Mouse (Mus musculus) cerebellum, adult 2 months (tissue): ENCODE results near the gene Nlrp4b. TPM values are rescaled to one million over a fixed set of nuclear protein-coding genes. Genes with fewer than 3 reads are reported as not detected.
"Not testable (repeated sequence)": the region's sequence is repeated elsewhere in the genome, so short reads cannot be mapped to it uniquely, and the experiment has no call there.

Experiments used
- DNase-seq, 2 experiments: peaks; one replicate each; pipeline ENCODE4 v3.0.0; 2021
- H3K27ac ChIP-seq: fragments of 200-500 bp; 2 replicates; pipeline ENCODE4 v1.5.1; 2012; ENCODE audit warnings: low read length, control low read depth, inconsistent platforms; ENCODE audit not compliant: insufficient read depth
- H3K27me3 ChIP-seq: fragments of 200-500 bp; 2 replicates; pipeline ENCODE4 v1.6.1; 2012; ENCODE audit warnings: inconsistent platforms, mild to moderate bottlenecking, low read length, moderate library complexity; ENCODE audit not compliant: control insufficient read depth, insufficient read depth
- H3K4me1 ChIP-seq: fragments of 200-500 bp; 2 replicates; pipeline ENCODE4 v1.6.1; 2011; ENCODE audit warnings: low read length; ENCODE audit not compliant: control insufficient read depth, insufficient read depth
- H3K4me3 ChIP-seq: fragments of 200-500 bp; replicated peaks from 2 replicates; pipeline ENCODE3; 2011; ENCODE audit warnings: mild to moderate bottlenecking, low read depth, low read length, control low read depth; ENCODE audit not compliant: insufficient read depth
- CTCF ChIP-seq: fragments of 200-500 bp; IDR thresholded peaks from 2 replicates; pipeline ENCODE4 v1.5.1; 2011; ENCODE audit warnings: low read depth, mild to moderate bottlenecking, control low read depth, low read length, moderate library complexity, borderline replicate concordance; ENCODE audit not compliant: insufficient read depth
- POLR2A ChIP-seq: fragments of 200-500 bp; IDR thresholded peaks from 2 replicates; pipeline ENCODE4 v1.6.1; 2011; ENCODE audit warnings: low read length, control low read depth, borderline replicate concordance; ENCODE audit not compliant: insufficient read depth
- WGBS: fragments of 180-500 bp; shearing (Covaris S2); methylation state at CpG from one replicate; pipeline ENCODE4 v1.1.7; 2018; 5-methylcytosine and 5-hydroxymethylcytosine counted together
- polyA plus RNA-seq: library from polyadenylated mRNA; depleted of rRNA; stranded (reverse); fragments of >200 nt; gene quantifications from 2 replicates; pipeline ENCODE4 v1.2.3, GENCODE M21; 2012; rRNA removed

Gene Nlrp4b
- not detected in 2 replicates for polyA plus RNA-seq

DNA sequence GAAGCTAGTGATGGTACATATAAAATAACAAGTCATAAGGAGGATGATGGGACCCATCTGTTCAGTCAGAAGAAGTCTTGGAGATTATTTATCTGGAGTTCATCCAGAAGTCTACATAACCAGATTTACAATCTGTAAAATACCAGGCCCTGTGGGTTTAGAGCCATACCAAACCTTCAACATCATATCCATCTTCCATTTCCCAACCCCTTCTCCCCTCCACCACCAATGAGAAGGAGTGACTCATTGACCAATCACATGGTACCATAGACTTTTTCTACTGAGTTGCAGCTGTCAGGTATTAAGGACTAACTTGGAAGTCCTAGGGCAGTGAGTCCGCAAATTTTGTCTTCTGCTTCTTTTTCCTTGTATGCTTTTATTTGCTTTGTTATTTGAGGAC, at the start of gene Nlrp4b:
TSS of gene Nlrp4b (plus strand) at position 301 of the 400 bp plus-strand sequence.
- H3K4me1 ChIP-seq: no peaks in the 10 kb centered on the region
- no peak within 1 kb of the TSS for H3K4me3 ChIP-seq
- no peak for DNase-seq
- WGBS: 94% methylated on average over 1 of the region's 1 CpGs
- H3K27me3 ChIP-seq: no peaks in the 10 kb centered on the region
- H3K27ac ChIP-seq: no peak within 1 kb of the TSS
- no peak for TF ChIP-seq POLR2A
- TF ChIP-seq CTCF: no peak

DNA sequence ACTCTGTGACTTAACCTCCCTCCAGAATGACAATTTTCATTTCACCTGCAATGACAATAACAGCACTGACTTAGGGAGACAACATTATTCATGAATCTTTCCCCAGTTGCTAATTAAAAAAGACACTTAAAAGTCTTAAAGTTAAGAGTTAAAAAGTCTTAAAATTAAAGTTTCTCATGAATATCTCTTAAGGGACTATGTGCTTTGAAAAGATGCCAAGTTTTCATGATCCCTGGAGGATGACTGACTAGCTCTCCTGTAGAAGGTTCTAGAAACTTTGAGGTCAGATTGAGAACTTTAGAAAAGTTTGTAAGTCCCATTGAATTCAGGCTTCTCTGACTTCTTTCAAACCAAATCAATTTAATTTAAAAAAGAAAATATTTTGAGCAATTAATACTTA, 66.7 kb downstream of the Nlrp4b start, which contains the start of gene Vmn1r71:
TSS of gene Vmn1r71 (minus strand) at position 101 of the 400 bp plus-strand sequence.
- no peaks in the 10 kb centered on the region for H3K27me3 ChIP-seq
- H3K4me3 ChIP-seq: no peak within 1 kb of the TSS
- no peak within 1 kb of the TSS for H3K27ac ChIP-seq
- DNase-seq: no peak
- TF ChIP-seq CTCF (no peak), POLR2A (no peak)
- H3K4me1 ChIP-seq: no peaks in the 10 kb centered on the region

DNA sequence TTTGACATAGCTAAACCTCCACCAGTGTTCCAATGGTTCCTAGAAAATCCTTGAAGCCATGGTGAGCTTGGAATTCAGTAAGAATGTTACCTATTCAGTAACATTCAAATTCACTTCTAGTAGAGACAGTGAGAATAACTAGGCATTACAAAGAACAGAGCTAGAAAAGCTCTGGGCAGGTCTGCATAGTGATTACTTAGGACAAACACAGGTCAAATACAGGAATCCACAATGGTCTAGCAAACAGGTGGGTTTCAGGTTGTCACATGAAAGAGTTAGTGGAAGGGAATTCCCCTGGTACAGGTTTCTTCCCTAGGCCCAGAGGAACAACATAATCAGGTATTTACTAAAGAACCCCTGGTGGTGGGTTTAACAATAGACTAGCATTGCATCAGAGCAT, 70.0 kb downstream of the Nlrp4b start:
- H3K4me1 ChIP-seq, H3K4me3 ChIP-seq, H3K27ac ChIP-seq: not testable (repeated sequence)

More for the DNA sequence above, 70.0 kb downstream of the Nlrp4b start:
- H3K27me3 ChIP-seq, DNase-seq: not testable (repeated sequence)

Other genes starting within 250 kb of the Nlrp4b start
- not detected in 2 replicates for gene Vmn1r67, start 244.5 kb upstream of the Nlrp4b start, polyA plus RNA-seq
- 6.0 and 6.1 TPM in 2 replicates for gene Zik1, start 192.4 kb upstream of the Nlrp4b start, polyA plus RNA-seq
- gene Vmn1r68, start 129.3 kb upstream of the Nlrp4b start, polyA plus RNA-seq: not detected in 2 replicates
- not detected in 2 replicates for gene Vmn1r69, start 74.1 kb upstream of the Nlrp4b start, polyA plus RNA-seq
- gene Vmn1r70, start 56.3 kb upstream of the Nlrp4b start, polyA plus RNA-seq: not detected in 2 replicates
- gene Vmn1r71, start 66.6 kb downstream of the Nlrp4b start, polyA plus RNA-seq: not detected in 2 replicates
- not detected in 2 replicates for gene Zscan4b, start 217.3 kb downstream of the Nlrp4b start, polyA plus RNA-seq